Mouse (Mus musculus): ENCODE measurements at regions not wholly inside any gene's neighbourhood (a gene's known extent, or its start where the extent isn't known, plus 50 kb on each side); places are given as distances from the start of the nearest gene placed in this dataset.

DNA sequence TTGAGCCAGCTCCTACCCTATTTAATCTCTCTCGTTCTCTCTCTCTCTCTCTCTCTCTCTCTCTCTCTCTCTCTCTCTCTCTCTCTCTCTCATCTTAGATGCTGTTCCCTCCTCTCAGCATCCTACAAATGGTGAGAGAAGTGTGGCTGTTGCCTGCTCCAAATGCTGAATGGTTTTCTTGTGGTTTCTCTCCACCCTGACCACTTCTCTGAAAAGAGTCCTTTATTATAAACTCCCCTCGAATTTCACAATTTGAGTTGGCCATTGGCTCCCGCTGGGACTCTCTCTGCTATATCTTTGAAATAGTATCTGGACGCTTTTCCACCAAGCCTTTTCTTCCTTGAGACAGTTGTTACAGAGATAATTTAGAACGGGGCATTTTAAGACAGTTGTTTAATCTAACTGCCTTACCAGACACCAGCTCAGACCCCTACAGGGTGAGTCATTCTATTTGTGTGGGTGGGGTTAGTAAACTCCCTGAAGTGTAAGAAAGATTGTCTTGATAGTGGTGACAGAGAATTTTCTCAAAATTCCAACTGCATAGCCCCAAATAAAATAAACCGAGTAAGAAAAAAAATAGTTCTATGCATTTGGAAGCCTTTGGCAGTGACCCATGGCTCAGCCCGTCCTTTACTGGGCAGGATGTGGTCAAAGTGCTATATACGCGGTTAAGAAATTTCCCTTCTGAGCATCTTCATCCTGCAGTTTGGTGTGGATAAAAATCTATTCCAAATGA lies 58.7 kb upstream of the Ado start:
- no peak for DNase-seq (ENCODE audit: low spot score)

DNA sequence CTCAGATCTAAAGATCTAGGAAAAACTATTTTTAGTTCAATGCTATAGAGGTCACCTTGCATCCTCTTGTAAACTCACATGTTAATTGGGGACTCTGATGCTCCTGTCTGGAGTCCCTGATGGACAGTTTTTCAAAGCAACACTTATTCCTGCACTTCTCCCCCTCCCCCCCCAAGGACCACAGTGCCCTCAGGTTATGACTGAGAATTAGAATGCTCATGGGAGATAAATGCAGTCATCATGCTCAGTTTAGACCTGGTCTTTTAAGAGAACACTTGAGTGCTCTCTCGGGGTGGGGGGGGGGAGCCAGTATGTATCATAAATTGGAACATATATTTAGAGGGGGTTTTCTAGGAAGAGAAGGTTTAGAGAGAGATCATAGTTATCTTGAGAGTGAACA lies 58.0 kb upstream of the Ado start:
- no peak for DNase-seq (ENCODE audit: low spot score)

DNA sequence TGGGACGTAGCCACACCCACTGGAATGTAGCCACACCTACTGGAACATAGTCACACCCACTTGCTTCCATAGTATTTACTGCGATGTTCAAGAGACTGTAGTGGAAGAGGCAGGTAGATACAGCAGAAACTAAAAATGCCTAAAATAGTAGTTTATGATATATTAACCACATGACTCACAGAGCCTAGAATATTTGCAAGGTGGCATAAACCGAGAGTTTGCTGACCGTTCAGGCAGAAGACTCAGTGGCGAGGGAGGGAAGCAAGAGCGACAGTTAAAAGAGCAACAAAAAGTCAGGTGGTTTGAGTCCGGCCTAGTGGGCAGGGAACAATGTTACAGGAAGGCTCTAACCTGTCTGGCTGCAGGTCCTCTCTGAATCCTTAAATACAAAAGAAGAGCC lies 50.6 kb upstream of the Ado start:
- DNase-seq (ENCODE audit: low spot score) = no peak

DNA sequence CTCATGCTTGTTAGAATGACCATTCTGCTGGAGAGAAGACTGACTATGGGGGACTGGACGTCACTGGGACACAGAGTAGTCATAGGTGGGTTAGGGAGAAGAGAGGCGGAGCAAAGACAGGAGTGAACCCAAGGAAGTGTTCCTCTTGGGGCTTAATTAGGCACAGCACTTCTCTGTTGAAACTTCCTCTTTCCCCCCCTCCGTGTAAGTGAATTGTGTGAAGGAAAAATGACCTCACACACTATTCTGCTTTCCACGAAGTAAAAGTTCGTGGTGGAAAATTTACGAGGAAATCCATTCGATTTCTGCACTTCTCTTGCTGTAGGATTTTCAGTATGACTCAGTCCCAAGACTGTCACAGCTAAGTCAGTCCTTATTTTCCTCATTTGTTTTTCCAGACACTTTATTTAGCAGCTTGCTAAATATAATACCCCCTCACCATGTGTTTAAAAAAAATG lies 49.9 kb upstream of the Ado start:
- DNase-seq (ENCODE audit: low spot score) = no peak

Data from testis, postnatal 10 days (tissue).